Mouse (Mus musculus): ENCODE results near the gene Ucma. TPM values are rescaled to one million over a fixed set of nuclear protein-coding genes. Genes with fewer than 3 reads are reported as not detected.

Gene Ucma
- polyA plus RNA-seq, 1 experiment, result 0.22 TPM

- Histone ChIP-seq H3K4me3 (no peak overlapping the region), H3ac (ENCODE audit: control insufficient read depth, insufficient read length) (no peak overlapping the region), H3K36me3 (ENCODE audit: control insufficient read depth, insufficient read depth) (no peaks in the 10 kb centered on the region), H3K27me3 (ENCODE audit: control insufficient read depth, insufficient read depth, insufficient read length) (no peaks in the 10 kb centered on the region), H3K79me2 (ENCODE audit: control insufficient read depth, insufficient read depth) (no peaks in the 10 kb centered on the region), H3K4me2 (ENCODE audit: low read depth) (no peak overlapping the region)
- TF ChIP-seq TCF3 (IDR thresholded peaks at IDR 0.05; ENCODE audit: insufficient read length, low read depth) (no peak), MAX (IDR thresholded peaks at IDR 0.05; ENCODE audit: low read depth) (no peak), POLR2AphosphoS2 (IDR thresholded peaks at IDR 0.05; ENCODE audit: insufficient read length, low read depth) (no peak)
Measured at GRCm38 (mm10) chr2:4978091-4978490, 2.2 kb downstream of the Ucma start.

- no peak for TF ChIP-seq USF1 (IDR thresholded peaks at IDR 0.05; ENCODE audit: low read depth)
- TF ChIP-seq TCF3 (IDR thresholded peaks at IDR 0.05; ENCODE audit: insufficient read length, low read depth), result no peak
- no peak for TF ChIP-seq MYOD1 (IDR thresholded peaks at IDR 0.05; ENCODE audit: control insufficient read depth in 1 of 3, insufficient read length in 2 of 3, low read depth in 2 of 3)
- Histone ChIP-seq H3K4me3 (no peak overlapping the region), H3K4me2 (ENCODE audit: low read depth) (no peak overlapping the region), H3ac (ENCODE audit: control insufficient read depth, insufficient read length) (no peak overlapping the region), H3K36me3 (ENCODE audit: control insufficient read depth, insufficient read depth) (no peaks in the 10 kb centered on the region), H3K27me3 (ENCODE audit: control insufficient read depth, insufficient read depth, insufficient read length) (no peaks in the 10 kb centered on the region), H3K79me2 (ENCODE audit: control insufficient read depth, insufficient read depth) (no peaks in the 10 kb centered on the region)
Measured at GRCm38 (mm10) chr2:4983987-4984386, 8.1 kb downstream of the Ucma start.

- H3K27me3 ChIP-seq (ENCODE audit: control insufficient read depth, insufficient read depth, insufficient read length), result no peaks in the 10 kb centered on the region
- H3K4me2 ChIP-seq (ENCODE audit: low read depth), result no peak overlapping the region
- H3K4me3 ChIP-seq, result no peak overlapping the region
- no peaks in the 10 kb centered on the region for H3K79me2 ChIP-seq (ENCODE audit: control insufficient read depth, insufficient read depth)
- H3K36me3 ChIP-seq (ENCODE audit: control insufficient read depth, insufficient read depth), result no peaks in the 10 kb centered on the region
- TF ChIP-seq CEBPB (IDR thresholded peaks at IDR 0.05; ENCODE audit: insufficient read depth, poor library complexity, severe bottlenecking) (no peak), REST (IDR thresholded peaks at IDR 0.05; ENCODE audit: insufficient read depth, insufficient read length) (no peak), MYOD1 (IDR thresholded peaks at IDR 0.05; ENCODE audit: control insufficient read depth in 1 of 3, insufficient read length in 2 of 3, low read depth in 2 of 3) (no peak)
- H3ac ChIP-seq (ENCODE audit: control insufficient read depth, insufficient read length), result no peak overlapping the region
Measured at GRCm38 (mm10) chr2:4985000-4985399, 9.1 kb downstream of the Ucma start.

- TF ChIP-seq REST (IDR thresholded peaks at IDR 0.05; ENCODE audit: insufficient read depth, insufficient read length) (no peak), USF1 (IDR thresholded peaks at IDR 0.05; ENCODE audit: low read depth) (no peak), MYOG (IDR thresholded peaks at IDR 0.05; ENCODE audit: control insufficient read depth in 1 of 3, insufficient read depth in 1 of 3, insufficient read length in 2 of 3, low read depth in 2 of 3) (no peak), SRF (IDR thresholded peaks at IDR 0.05; ENCODE audit: control insufficient read depth, insufficient read length, low read depth) (no peak), E2F4 (IDR thresholded peaks at IDR 0.05; ENCODE audit: insufficient read depth) (no peak), MAX (IDR thresholded peaks at IDR 0.05; ENCODE audit: low read depth) (no peak), TCF3 (IDR thresholded peaks at IDR 0.05; ENCODE audit: insufficient read length, low read depth) (no peak), TCF12 (IDR thresholded peaks at IDR 0.05; ENCODE audit: insufficient read depth, poor library complexity, severe bottlenecking) (no peak), MYOD1 (IDR thresholded peaks at IDR 0.05; ENCODE audit: control insufficient read depth in 1 of 3, insufficient read length in 2 of 3, low read depth in 2 of 3) (no peak), CEBPB (IDR thresholded peaks at IDR 0.05; ENCODE audit: insufficient read depth, poor library complexity, severe bottlenecking) (no peak), POLR2AphosphoS2 (IDR thresholded peaks at IDR 0.05; ENCODE audit: insufficient read length, low read depth) (no peak), POLR2A (IDR thresholded peaks at IDR 0.05; ENCODE audit: insufficient read length, low read depth) (no peak)
- Histone ChIP-seq H3ac (ENCODE audit: control insufficient read depth, insufficient read length) (no peak overlapping the region), H3K79me2 (ENCODE audit: control insufficient read depth, insufficient read depth) (no peaks in the 10 kb centered on the region), H3K36me3 (ENCODE audit: control insufficient read depth, insufficient read depth) (no peaks in the 10 kb centered on the region), H3K27me3 (ENCODE audit: control insufficient read depth, insufficient read depth, insufficient read length) (no peaks in the 10 kb centered on the region), H3K4me3 (no peak overlapping the region), H3K4me2 (ENCODE audit: low read depth) (no peak overlapping the region)
Measured at GRCm38 (mm10) chr2:4986798-4987197, 10.9 kb downstream of the Ucma start.

GRCm38 (mm10) chr2:4987388-4988180 lies 11.7 kb downstream of the Ucma start:
- Histone ChIP-seq H3K27me3 (ENCODE audit: control insufficient read depth, insufficient read depth, insufficient read length) (no peaks in the 10 kb centered on the region), H3K36me3 (ENCODE audit: control insufficient read depth, insufficient read depth) (peaks cover 2% of the 10 kb centered on the region), H3ac (ENCODE audit: control insufficient read depth, insufficient read length) (no peak overlapping the region), H3K4me2 (ENCODE audit: low read depth) (no peak overlapping the region), H3K79me2 (ENCODE audit: control insufficient read depth, insufficient read depth) (no peaks in the 10 kb centered on the region), H3K4me3 (no peak overlapping the region)
- TF ChIP-seq MYOG (IDR thresholded peaks at IDR 0.05; ENCODE audit: control insufficient read depth in 1 of 3, insufficient read depth in 1 of 3, insufficient read length in 2 of 3, low read depth in 2 of 3) (no peak), MAX (IDR thresholded peaks at IDR 0.05; ENCODE audit: low read depth) (no peak), MYOD1 (IDR thresholded peaks at IDR 0.05; ENCODE audit: control insufficient read depth in 1 of 3, insufficient read length in 2 of 3, low read depth in 2 of 3) (no peak), REST (IDR thresholded peaks at IDR 0.05; ENCODE audit: insufficient read depth, insufficient read length) (no peak), POLR2AphosphoS2 (IDR thresholded peaks at IDR 0.05; ENCODE audit: insufficient read length, low read depth) (no peak), USF1 (IDR thresholded peaks at IDR 0.05; ENCODE audit: low read depth) (no peak), POLR2A (IDR thresholded peaks at IDR 0.05; ENCODE audit: insufficient read length, low read depth) (no peak), TCF3 (IDR thresholded peaks at IDR 0.05; ENCODE audit: insufficient read length, low read depth) (no peak), CEBPB (IDR thresholded peaks at IDR 0.05; ENCODE audit: insufficient read depth, poor library complexity, severe bottlenecking) (no peak), E2F4 (IDR thresholded peaks at IDR 0.05; ENCODE audit: insufficient read depth) (no peak), SRF (IDR thresholded peaks at IDR 0.05; ENCODE audit: control insufficient read depth, insufficient read length, low read depth) (no peak), TCF12 (IDR thresholded peaks at IDR 0.05; ENCODE audit: insufficient read depth, poor library complexity, severe bottlenecking) (no peak)

Measured in myocyte (in vitro differentiated cells).